Mouse (Mus musculus): ENCODE measurements around the gene Tmem44. TPM values are rescaled to one million over a fixed set of nuclear protein-coding genes. Genes with fewer than 3 reads are reported as not detected.

Gene Tmem44
- total RNA-seq, 2 experiments from 2014 or later, result 28.5 to 32.0 TPM

GRCm38 (mm10) chr16:30497307-30497706 is 53.3 kb downstream of the Tmem44 start:
- TF ChIP-seq CTCF (conservative IDR thresholded peaks at IDR 0.05), result no peak
- no peak for DNase-seq (ENCODE audit: low spot score in 2 of 2)
- H3K27ac ChIP-seq, result no peak overlapping the region

GRCm38 (mm10) chr16:30494883-30495282 is 55.8 kb downstream of the Tmem44 start:
- TF ChIP-seq CTCF (conservative IDR thresholded peaks at IDR 0.05), result no peak
- no peak overlapping the region for H3K4me3 ChIP-seq
- DNase-seq (ENCODE audit: low spot score in 2 of 2), result no peak
- H3K27ac ChIP-seq, result no peak overlapping the region

More at GRCm38 (mm10) chr16:30497307-30497706, 53.3 kb downstream of the Tmem44 start:
- no peak overlapping the region for H3K4me3 ChIP-seq

- no peak for TF ChIP-seq CTCF (conservative IDR thresholded peaks at IDR 0.05)
- no peak for DNase-seq (ENCODE audit: low spot score in 2 of 2)
- no peak overlapping the region for H3K27ac ChIP-seq
Measured at GRCm38 (mm10) chr16:30491742-30492141, 58.9 kb downstream of the Tmem44 start.

GRCm38 (mm10) chr16:30490791-30491190 is 59.9 kb downstream of the Tmem44 start:
- no peak for DNase-seq (ENCODE audit: low spot score in 2 of 2)
- H3K27ac ChIP-seq, result no peak overlapping the region
- no peak for TF ChIP-seq CTCF (conservative IDR thresholded peaks at IDR 0.05)
- H3K4me3 ChIP-seq, result no peak overlapping the region

More at GRCm38 (mm10) chr16:30491742-30492141, 58.9 kb downstream of the Tmem44 start:
- H3K4me3 ChIP-seq, result no peak overlapping the region

- H3K27ac ChIP-seq, result no peak overlapping the region
- no peak for DNase-seq (ENCODE audit: low spot score in 2 of 2)
- TF ChIP-seq CTCF (conservative IDR thresholded peaks at IDR 0.05), result no peak
- H3K4me3 ChIP-seq, result no peak overlapping the region
Measured at GRCm38 (mm10) chr16:30490316-30490715, 60.3 kb downstream of the Tmem44 start.

GRCm38 (mm10) chr16:30489662-30490061 is 61.0 kb downstream of the Tmem44 start:
- DNase-seq (ENCODE audit: low spot score in 2 of 2), result no peak

GRCm38 (mm10) chr16:30486498-30486897 is 64.1 kb downstream of the Tmem44 start:
- Histone ChIP-seq H3K4me3 (no peak overlapping the region), H3K27ac (no peak overlapping the region)
- DNase-seq (ENCODE audit: low spot score in 2 of 2), result no peak
- TF ChIP-seq CTCF (conservative IDR thresholded peaks at IDR 0.05), result no peak

More at GRCm38 (mm10) chr16:30489662-30490061, 61.0 kb downstream of the Tmem44 start:
- H3K27ac ChIP-seq, result no peak overlapping the region
- H3K4me3 ChIP-seq, result no peak overlapping the region
- no peak for TF ChIP-seq CTCF (conservative IDR thresholded peaks at IDR 0.05)

- no peak for TF ChIP-seq CTCF (conservative IDR thresholded peaks at IDR 0.05)
- no peak for DNase-seq (ENCODE audit: low spot score in 2 of 2)
- no peak overlapping the region for H3K4me3 ChIP-seq
- no peak overlapping the region for H3K27ac ChIP-seq
Measured at GRCm38 (mm10) chr16:30477791-30478190, 72.9 kb downstream of the Tmem44 start.

- no peak for DNase-seq (ENCODE audit: low spot score in 2 of 2)
- Histone ChIP-seq H3K27ac (no peak overlapping the region), H3K4me3 (no peak overlapping the region)
- TF ChIP-seq CTCF (conservative IDR thresholded peaks at IDR 0.05), result no peak
Measured at GRCm38 (mm10) chr16:30477006-30477405, 73.6 kb downstream of the Tmem44 start.

- TF ChIP-seq CTCF (conservative IDR thresholded peaks at IDR 0.05), result peak; percentile 33; the same call in 1 of the 2 replicates
- H3K27ac ChIP-seq, result peak overlapping the region; percentile 24; the same call in 1 of the 2 replicates
- peak; percentile 25 to 30 for DNase-seq (ENCODE audit: low spot score in 2 of 2)
- H3K4me3 ChIP-seq, result no peak overlapping the region
Measured at GRCm38 (mm10) chr16:30475633-30476461, 74.8 kb downstream of the Tmem44 start.

- no peak for DNase-seq (ENCODE audit: low spot score in 2 of 2)
- TF ChIP-seq CTCF (conservative IDR thresholded peaks at IDR 0.05), result no peak
- Histone ChIP-seq H3K27ac (no peak overlapping the region), H3K4me3 (no peak overlapping the region)
Measured at GRCm38 (mm10) chr16:30472447-30472846, 78.2 kb downstream of the Tmem44 start.

GRCm38 (mm10) chr16:30471912-30472311 is 78.7 kb downstream of the Tmem44 start:
- Histone ChIP-seq H3K4me3 (no peak overlapping the region), H3K27ac (no peak overlapping the region)
- no peak for TF ChIP-seq CTCF (conservative IDR thresholded peaks at IDR 0.05)
- DNase-seq (ENCODE audit: low spot score in 2 of 2), result no peak

GRCm38 (mm10) chr16:30468944-30469343 is 81.7 kb downstream of the Tmem44 start:
- DNase-seq (ENCODE audit: low spot score in 2 of 2), result no peak
- Histone ChIP-seq H3K27ac (no peak overlapping the region), H3K4me3 (no peak overlapping the region)
- TF ChIP-seq CTCF (conservative IDR thresholded peaks at IDR 0.05), result no peak
